Mouse (Mus musculus): ENCODE measurements around the gene Tbx4. TPM values are rescaled to one million over a fixed set of nuclear protein-coding genes. Genes with fewer than 3 reads are reported as not detected.

Tbx4 gene
- total RNA-seq, 2 experiments from 2014 or later = 0.13 to 0.22 TPM

- DNase-seq (ENCODE audit: low spot score in 2 of 2) = no peak
- no peak overlapping the region for H3K4me3 ChIP-seq
- no peak for TF ChIP-seq CTCF (conservative IDR thresholded peaks at IDR 0.05)
Observed at GRCm38 (mm10) chr11:85928106-85928505, 41.9 kb downstream of the Tbx4 start.

GRCm38 (mm10) chr11:85929651-85930050 lies 43.4 kb downstream of the Tbx4 start:
- no peak for TF ChIP-seq CTCF (conservative IDR thresholded peaks at IDR 0.05)

More at GRCm38 (mm10) chr11:85928106-85928505, 41.9 kb downstream of the Tbx4 start:
- no peak overlapping the region for H3K27ac ChIP-seq

GRCm38 (mm10) chr11:85941785-85942570 lies 55.8 kb downstream of the Tbx4 start:
- Histone ChIP-seq H3K27ac (no peak overlapping the region), H3K4me3 (no peak overlapping the region)
- no peak for DNase-seq (ENCODE audit: low spot score in 2 of 2)
- TF ChIP-seq CTCF (conservative IDR thresholded peaks at IDR 0.05) = no peak

More at GRCm38 (mm10) chr11:85929651-85930050, 43.4 kb downstream of the Tbx4 start:
- Histone ChIP-seq H3K27ac (no peak overlapping the region), H3K4me3 (no peak overlapping the region)
- DNase-seq (ENCODE audit: low spot score in 2 of 2) = no peak

GRCm38 (mm10) chr11:85948765-85949164 lies 62.5 kb downstream of the Tbx4 start:
- TF ChIP-seq CTCF (conservative IDR thresholded peaks at IDR 0.05) = no peak
- H3K4me3 ChIP-seq = no peak overlapping the region
- no peak for DNase-seq (ENCODE audit: low spot score in 2 of 2)

GRCm38 (mm10) chr11:85949749-85950148 lies 63.5 kb downstream of the Tbx4 start:
- no peak overlapping the region for H3K4me3 ChIP-seq
- no peak overlapping the region for H3K27ac ChIP-seq
- no peak for DNase-seq (ENCODE audit: low spot score in 2 of 2)
- TF ChIP-seq CTCF (conservative IDR thresholded peaks at IDR 0.05) = 0 out of 2 replicates have a peak, but pooled peaks have one; percentile 19

More at GRCm38 (mm10) chr11:85948765-85949164, 62.5 kb downstream of the Tbx4 start:
- no peak overlapping the region for H3K27ac ChIP-seq

GRCm38 (mm10) chr11:85952538-85952937 lies 66.3 kb downstream of the Tbx4 start:
- no peak for DNase-seq (ENCODE audit: low spot score in 2 of 2)
- no peak overlapping the region for H3K27ac ChIP-seq
- no peak overlapping the region for H3K4me3 ChIP-seq
- TF ChIP-seq CTCF (conservative IDR thresholded peaks at IDR 0.05) = no peak

GRCm38 (mm10) chr11:85955611-85956010 lies 69.4 kb downstream of the Tbx4 start:
- Histone ChIP-seq H3K27ac (no peak overlapping the region), H3K4me3 (no peak overlapping the region)
- no peak for DNase-seq (ENCODE audit: low spot score in 2 of 2)
- TF ChIP-seq CTCF (conservative IDR thresholded peaks at IDR 0.05) = no peak

GRCm38 (mm10) chr11:85956422-85956821 lies 70.2 kb downstream of the Tbx4 start:
- H3K27ac ChIP-seq = no peak overlapping the region
- no peak for TF ChIP-seq CTCF (conservative IDR thresholded peaks at IDR 0.05)
- no peak overlapping the region for H3K4me3 ChIP-seq
- DNase-seq (ENCODE audit: low spot score in 2 of 2) = no peak

- TF ChIP-seq CTCF (conservative IDR thresholded peaks at IDR 0.05) = no peak
- H3K27ac ChIP-seq = no peak overlapping the region
- DNase-seq (ENCODE audit: low spot score in 2 of 2) = no peak
Observed at GRCm38 (mm10) chr11:85956950-85957778, 70.9 kb downstream of the Tbx4 start.

GRCm38 (mm10) chr11:85959837-85960236 lies 73.6 kb downstream of the Tbx4 start:
- no peak for TF ChIP-seq CTCF (conservative IDR thresholded peaks at IDR 0.05)
- Histone ChIP-seq H3K4me3 (no peak overlapping the region), H3K27ac (no peak overlapping the region)
- DNase-seq (ENCODE audit: low spot score in 2 of 2) = no peak

More at GRCm38 (mm10) chr11:85956950-85957778, 70.9 kb downstream of the Tbx4 start:
- H3K4me3 ChIP-seq = no peak overlapping the region

GRCm38 (mm10) chr11:85960273-85960672 lies 74.1 kb downstream of the Tbx4 start:
- H3K4me3 ChIP-seq = no peak overlapping the region
- no peak overlapping the region for H3K27ac ChIP-seq
- no peak for DNase-seq (ENCODE audit: low spot score in 2 of 2)
- no peak for TF ChIP-seq CTCF (conservative IDR thresholded peaks at IDR 0.05)

GRCm38 (mm10) chr11:85961498-85961897 lies 75.3 kb downstream of the Tbx4 start:
- no peak for TF ChIP-seq CTCF (conservative IDR thresholded peaks at IDR 0.05)
- no peak overlapping the region for H3K4me3 ChIP-seq
- no peak for DNase-seq (ENCODE audit: low spot score in 2 of 2)
- H3K27ac ChIP-seq = no peak overlapping the region

Other genes starting within 250 kb of the Tbx4 start
- gene Tbx2, start 53.9 kb upstream of the Tbx4 start, total RNA-seq (2021) = 1 to 10 TPM; 1.5 to 1.6 TPM
- not detected for gene Gm11444, start 36.1 kb upstream of the Tbx4 start, total RNA-seq (2021)